Mouse (Mus musculus) c-Kit-negative CD71-positive TER-119-positive erythroid progenitor cells, embryonic 14.5 days (primary cell): ENCODE results near the gene Gm10591.
"Not testable (repeated sequence)": the region's sequence is repeated elsewhere in the genome, so short reads cannot be mapped to it uniquely, and the experiment has no call there.

ENCODE experiments used
- DNase-seq: peaks from one replicate; pipeline ENCODE4 v3.0.0-alpha.2; 2013; ENCODE audit warnings: low read depth, low spot score

Gm10591 gene

DNA sequence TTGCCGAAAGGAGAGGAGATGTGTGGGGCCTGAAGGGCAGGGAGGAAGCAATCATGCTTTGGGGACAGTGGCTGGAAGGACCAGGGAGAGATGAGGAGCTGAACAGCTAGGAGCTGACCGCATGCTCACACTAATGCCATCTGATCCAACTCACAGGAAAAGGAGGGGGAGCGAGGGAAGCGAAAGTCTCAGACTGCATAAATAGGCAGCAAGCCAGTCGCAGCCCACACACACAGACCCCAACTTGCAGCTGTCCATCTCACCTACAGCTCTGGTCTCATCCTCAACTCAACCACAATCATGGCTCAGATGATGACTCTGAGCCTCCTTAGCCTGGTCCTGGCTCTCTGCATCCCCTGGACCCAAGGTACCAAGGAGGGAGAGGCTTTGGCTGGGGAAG is at the start of gene Gm10591:
Gene Gm10591, plus strand, starts transcription at position 301 of the 400 bp plus-strand sequence.
- not testable (repeated sequence) for DNase-seq

DNA sequence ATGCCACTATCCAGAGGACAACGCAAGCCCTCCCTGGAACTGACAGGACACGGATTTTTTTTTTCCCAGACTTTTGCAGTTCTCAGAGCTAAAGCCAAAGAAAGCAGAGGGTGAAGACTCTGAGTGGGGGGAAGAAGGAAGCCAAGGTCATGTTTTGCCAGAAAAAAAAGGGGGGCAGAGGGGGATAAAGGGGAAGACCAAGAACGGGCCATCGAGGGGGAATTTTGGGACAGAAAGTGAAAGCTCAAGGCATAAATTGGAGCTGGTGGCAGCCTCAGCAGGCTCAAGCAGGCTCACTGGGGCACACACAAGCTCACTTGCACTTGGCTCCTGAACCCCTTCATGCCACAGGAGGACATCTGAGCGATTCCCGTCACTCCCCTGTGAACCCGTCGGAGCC is 17.4 kb downstream of the Gm10591 start, which contains the start of gene Gm2564:
Gene Gm2564, plus strand, starts transcription at position 301 of the 400 bp plus-strand sequence.
- not testable (repeated sequence) for DNase-seq

DNA sequence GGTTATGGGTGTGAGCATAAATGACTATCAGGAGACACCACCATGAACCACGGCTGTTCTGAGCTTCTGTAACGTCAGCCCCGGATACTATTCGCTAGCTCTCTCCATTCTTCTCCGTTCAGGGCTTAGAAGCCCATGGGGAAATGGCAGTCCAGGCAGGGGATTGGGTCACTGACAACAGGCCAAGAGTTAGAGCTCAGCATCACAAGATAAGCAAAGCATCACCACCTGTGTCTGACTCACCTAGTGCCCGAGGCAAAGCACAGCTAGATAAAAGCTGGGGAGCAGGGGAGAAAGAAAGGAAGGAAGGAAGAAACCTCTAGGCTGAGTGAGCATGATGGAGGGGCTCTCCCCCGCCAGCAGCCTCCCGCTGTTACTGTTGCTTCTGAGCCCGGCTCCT is 43.0 kb downstream of the Gm10591 start, which contains the start of gene Ccl27b:
Gene Ccl27b, plus strand, starts transcription at position 301 of the 400 bp plus-strand sequence.
- not testable (repeated sequence) for DNase-seq

DNA sequence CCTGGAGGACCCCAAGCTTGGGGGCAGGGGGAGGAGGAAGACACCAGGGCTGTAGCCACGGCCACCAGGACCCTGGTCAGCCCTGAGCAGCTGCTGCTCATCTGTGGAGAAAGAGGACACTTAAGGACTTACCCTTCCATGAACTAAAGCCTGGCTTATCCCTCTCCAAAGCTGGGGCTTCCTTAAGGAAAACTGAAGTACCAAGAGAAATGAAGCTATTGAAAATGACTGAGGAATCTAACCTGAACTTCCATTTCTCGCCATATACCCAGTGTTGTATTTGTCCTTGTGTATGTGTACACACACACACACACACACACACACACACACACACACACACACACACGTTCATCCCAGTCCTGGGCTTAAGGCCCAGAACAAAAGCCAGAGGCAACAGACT is 49.8 kb downstream of the Gm10591 start, which contains the start of gene Il11ra2:
Gene Il11ra2, minus strand, starts transcription at position 101 of the 400 bp plus-strand sequence.
- not testable (repeated sequence) for DNase-seq
